Mouse (Mus musculus) lung, adult 10 weeks (tissue): ENCODE results near the gene Tmem167b. TPM values are rescaled to one million over a fixed set of nuclear protein-coding genes. Genes with fewer than 3 reads are reported as not detected.

Experiments
- polyA plus RNA-seq: library from polyadenylated mRNA; stranded (reverse); fragments of 350-450 nt; fragmentation: Illumina TruSeq; extraction: RNeasy Lipid Tissue Mini Kit (QIAGEN cat#74804); gene quantifications from one replicate; pipeline ENCODE4 v1.2.3, GENCODE M21; 2014; ENCODE audit warnings: low read depth, low replicate concordance; ENCODE audit not compliant: insufficient read depth

Tmem167b gene
- polyA plus RNA-seq = 36.8 TPM

DNA sequence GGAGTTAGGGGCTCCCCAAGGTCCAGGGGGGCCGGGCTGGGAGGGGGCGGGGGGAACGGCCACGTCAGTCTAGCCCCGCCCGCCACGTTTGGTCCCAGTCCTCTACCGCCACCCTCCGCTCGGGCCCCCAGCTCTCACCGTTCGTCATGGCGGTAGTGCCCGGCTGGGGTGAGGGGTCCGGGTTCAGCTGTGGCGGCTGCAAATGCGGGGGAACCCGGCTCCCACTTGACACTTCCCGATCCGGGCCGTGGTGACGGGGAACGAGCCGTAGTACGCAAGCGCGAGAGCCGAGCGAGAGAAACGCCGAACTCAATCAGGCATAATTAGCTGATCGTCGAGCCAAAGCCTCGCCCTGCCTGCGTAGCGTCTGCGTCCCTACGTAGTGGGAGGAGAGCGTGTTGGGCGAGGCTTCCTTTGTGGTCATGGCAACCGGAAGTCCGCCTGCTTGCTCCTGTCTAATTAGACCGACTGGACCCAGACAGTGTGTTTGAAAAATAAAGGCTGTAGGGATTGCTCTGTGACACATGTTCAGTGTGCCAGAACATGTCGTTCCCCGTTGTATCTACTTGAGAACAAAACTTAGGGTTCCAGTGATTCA is at the start of gene Tmem167b:
Tmem167b (minus strand) TSS at position 334 of the 598 bp plus-strand sequence.

DNA sequence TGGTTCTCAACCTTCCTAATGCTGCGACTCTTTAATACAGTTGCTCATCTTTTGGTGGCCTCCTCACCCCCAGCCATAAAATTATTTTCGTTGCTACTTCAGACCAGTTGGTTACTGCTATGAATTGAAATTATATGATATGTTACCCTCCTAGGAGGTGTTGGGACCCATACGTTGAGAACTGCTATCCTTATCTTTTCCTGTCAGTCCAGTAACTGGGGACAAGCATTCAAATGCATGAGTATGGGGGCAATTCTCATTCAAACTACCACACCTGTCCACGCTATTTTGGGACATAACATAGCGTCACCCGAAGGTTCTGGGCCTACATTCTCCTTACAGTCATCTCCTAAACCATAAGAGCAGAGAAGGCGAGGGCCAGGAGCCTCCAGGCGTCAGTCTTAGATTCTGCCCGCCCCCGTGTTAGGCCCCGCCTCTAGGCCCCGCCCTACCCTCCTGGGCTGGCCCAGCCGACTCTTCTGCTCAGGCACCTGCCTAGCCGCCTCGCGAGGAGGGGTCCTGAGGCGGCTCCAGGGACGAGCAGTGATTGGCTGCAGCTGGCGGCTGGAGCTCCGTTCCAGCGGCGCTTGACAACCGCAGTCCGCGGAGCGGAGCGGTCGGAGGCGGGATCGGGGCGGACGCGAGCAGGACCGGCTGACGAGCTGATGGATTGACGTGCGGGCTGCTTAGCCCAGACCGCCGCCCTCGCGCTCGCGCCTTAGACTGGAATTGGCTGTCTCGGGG is 28.7 kb upstream of the Tmem167b start, which contains the start of gene Wdr47:
Wdr47 (plus strand) TSS at position 494 of the 744 bp plus-strand sequence.

DNA sequence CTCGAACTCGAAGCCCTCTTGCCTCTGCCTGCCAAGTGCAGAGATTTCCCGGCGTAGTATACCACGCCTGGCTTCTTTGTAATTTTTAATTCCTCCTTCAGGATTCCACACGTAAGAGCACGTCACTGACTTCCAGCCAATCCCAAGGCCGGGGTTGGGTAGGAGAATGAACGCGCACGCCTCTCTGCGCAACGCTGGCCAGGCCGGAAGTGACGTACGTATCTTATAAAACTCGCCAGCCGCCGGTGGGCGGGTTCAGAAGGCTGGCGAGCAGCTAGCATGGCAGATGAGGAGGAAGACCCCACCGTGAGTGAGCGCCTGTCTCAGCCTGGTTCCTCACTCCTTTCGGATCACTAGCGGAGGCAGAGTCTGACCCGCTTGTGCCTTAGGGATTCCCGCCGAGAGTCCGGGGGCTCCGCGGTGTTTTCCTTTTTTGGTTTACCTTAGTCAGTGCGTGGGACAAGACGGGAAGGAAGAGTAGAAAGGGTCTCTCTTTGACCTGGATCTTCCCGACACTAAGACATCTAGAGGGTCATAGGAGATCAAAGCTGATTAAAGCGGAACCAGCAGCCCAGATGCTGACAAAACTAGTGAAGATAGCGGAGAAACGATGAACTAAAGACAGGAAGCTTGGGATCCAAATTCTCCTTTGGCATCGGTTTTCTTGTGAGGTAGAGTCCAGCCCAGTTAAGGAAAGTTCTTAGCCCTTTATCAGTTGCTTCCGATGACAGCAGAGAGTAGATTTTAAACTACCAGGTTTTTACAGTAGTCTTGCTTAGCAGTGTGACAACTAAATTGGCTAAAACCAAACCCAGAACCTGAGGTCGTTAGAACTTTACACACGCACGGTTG is 9.4 kb upstream of the Tmem167b start, which contains the start of gene Taf13:
Taf13 (plus strand) TSS at position 256 of the 852 bp plus-strand sequence.

DNA sequence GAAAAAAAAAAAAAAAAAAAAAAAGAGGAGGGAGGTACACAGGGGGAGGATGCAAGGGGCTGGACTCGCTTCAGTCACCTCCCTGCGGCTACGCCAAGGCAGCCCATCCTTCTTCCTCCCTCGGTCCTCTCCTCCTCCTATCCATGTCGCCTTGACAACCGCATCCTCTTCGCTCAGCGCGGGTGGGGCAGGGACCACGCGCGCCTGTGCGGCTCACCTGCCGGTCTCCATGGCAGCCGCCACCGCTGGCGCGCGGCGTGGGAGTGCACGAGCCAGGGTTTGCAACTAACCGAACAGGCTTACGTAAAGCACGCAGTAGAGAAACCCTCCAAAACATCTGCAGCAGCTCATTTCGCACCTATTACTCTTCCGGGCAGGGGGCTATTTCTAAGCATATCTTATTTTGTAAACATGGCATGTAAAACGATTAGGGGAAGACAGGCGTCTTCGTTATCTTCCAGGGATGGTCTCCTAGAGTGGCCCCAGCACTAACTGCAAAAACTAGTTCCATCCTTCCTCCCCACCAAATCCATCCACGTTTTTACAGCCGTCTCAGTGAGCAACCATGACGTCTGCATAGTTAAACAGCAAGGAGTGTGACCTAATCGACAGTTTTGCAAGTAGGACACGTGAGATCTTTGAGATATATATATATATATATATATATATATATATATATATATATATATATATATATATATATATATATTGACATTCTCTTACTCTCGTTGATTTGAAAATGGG is 25.6 kb downstream of the Tmem167b start, which contains the start of gene 5330417C22Rik:
5330417C22Rik (minus strand) TSS at position 20 of the 744 bp plus-strand sequence.

DNA sequence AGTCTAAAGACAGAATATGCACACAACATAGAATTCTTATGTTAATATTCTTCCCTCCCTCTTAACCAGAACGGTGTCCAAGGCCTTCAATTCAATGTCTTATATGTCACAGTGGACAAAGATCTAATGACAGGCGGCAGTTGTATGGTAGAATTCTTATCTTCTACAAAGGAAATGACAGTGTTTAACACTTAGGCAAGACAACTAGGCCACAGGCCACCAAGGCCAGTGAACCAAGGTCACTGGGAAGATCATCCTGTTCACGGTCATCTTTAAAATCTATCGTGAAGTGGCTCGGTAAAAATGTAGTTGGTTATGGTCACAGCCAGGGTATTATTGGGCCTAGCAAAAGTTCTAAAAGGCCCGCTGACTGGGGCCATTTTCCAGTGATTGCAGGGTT is 28.3 kb downstream of the Tmem167b start, which contains the start of gene 1700013F07Rik:
1700013F07Rik (plus strand) TSS at position 200 of the 400 bp plus-strand sequence.

Other genes starting within 250 kb of the Tmem167b start
- gene Mybphl, start 197.6 kb downstream of the Tmem167b start, polyA plus RNA-seq = 21.6 TPM
- gene Psrc1, start 178.6 kb downstream of the Tmem167b start, polyA plus RNA-seq = 1.6 TPM
- 2.4 TPM for gene Celsr2, start 146.9 kb downstream of the Tmem167b start, polyA plus RNA-seq
- gene Sars, start 117.3 kb downstream of the Tmem167b start, polyA plus RNA-seq = 60.5 TPM
- 8.7 TPM for gene 1700013F07Rik, start 28.3 kb downstream of the Tmem167b start, polyA plus RNA-seq
- gene 5330417C22Rik, start 25.9 kb downstream of the Tmem167b start, polyA plus RNA-seq = 24.1 TPM
- 30.6 TPM for gene Taf13, start 9.2 kb upstream of the Tmem167b start, polyA plus RNA-seq
- gene Wdr47, start 28.8 kb upstream of the Tmem167b start, polyA plus RNA-seq = 6.1 TPM
- gene Clcc1, start 91.4 kb upstream of the Tmem167b start, polyA plus RNA-seq = 32.0 TPM
- gene Gpsm2, start 159.8 kb upstream of the Tmem167b start, polyA plus RNA-seq = 5.9 TPM
- gene Aknad1, start 177.2 kb upstream of the Tmem167b start, polyA plus RNA-seq = not detected